Mouse (Mus musculus) testis, adult 2 months (tissue): ENCODE measurements around the gene Rnf38. TPM values are rescaled to one million over a fixed set of nuclear protein-coding genes. Genes with fewer than 3 reads are reported as not detected.

Source experiments
- H3K27ac ChIP-seq: fragments of 200-500 bp; 2 replicates; pipeline ENCODE4 v1.5.1; 2012; ENCODE audit warnings: low read depth, low read length; ENCODE audit not compliant: control insufficient read depth, insufficient read depth
- H3K27me3 ChIP-seq: fragments of 200-500 bp; 2 replicates; pipeline ENCODE4 v1.6.1; 2012; ENCODE audit warnings: mild to moderate bottlenecking, low read length, moderate library complexity; ENCODE audit not compliant: control insufficient read depth, insufficient read depth
- H3K36me3 ChIP-seq: fragments of 200-500 bp; 2 replicates; pipeline ENCODE4 v1.6.1; 2012; ENCODE audit warnings: mild to moderate bottlenecking, low read length; ENCODE audit not compliant: control insufficient read depth, insufficient read depth
- H3K4me1 ChIP-seq: fragments of 200-500 bp; 2 replicates; pipeline ENCODE4 v1.6.1; 2012; ENCODE audit warnings: low read length; ENCODE audit not compliant: control insufficient read depth, insufficient read depth
- H3K4me3 ChIP-seq: fragments of 200-500 bp; 2 replicates; pipeline ENCODE4 v1.5.1; 2012; ENCODE audit warnings: low read depth, mild to moderate bottlenecking, low read length, moderate library complexity, mixed read lengths; ENCODE audit not compliant: control insufficient read depth
- CTCF ChIP-seq: fragments of 200-500 bp; IDR thresholded peaks from 2 replicates; pipeline ENCODE4 v1.5.1; 2012; ENCODE audit warnings: low read depth, mild to moderate bottlenecking, inconsistent platforms, low read length, moderate library complexity; ENCODE audit not compliant: control insufficient read depth, insufficient read depth, insufficient replicate concordance
- POLR2A ChIP-seq: fragments of 200-500 bp; IDR thresholded peaks from 2 replicates; pipeline ENCODE4 v1.6.1; 2012; ENCODE audit warnings: low read depth, mild to moderate bottlenecking, inconsistent platforms, low read length, moderate library complexity; ENCODE audit not compliant: control insufficient read depth
- polyA plus RNA-seq: library from polyadenylated mRNA; depleted of rRNA; stranded (reverse); fragments of >200 nt; gene quantifications from 2 replicates; pipeline ENCODE4 v1.2.3, GENCODE M21; 2012; rRNA removed

Gene Rnf38
- 1,520 and 1,812 TPM in 2 replicates for polyA plus RNA-seq

DNA sequence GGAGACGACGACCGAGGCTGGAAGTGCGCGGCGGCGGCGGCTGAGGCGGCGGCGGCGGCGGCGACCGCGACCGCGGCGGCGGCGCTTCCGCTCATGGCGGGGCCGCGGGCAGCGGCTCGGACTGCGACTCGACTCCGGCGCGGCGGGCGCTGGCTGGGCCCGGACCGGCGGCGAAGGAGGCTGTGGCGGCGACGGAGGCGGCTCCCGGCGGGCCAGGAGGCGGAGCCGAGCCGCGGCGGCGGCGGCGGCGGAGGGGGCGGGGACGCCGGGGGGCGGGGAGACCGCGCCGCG is at the start of gene Rnf38:
Rnf38 (minus strand) TSS at position 77 of the 291 bp plus-strand sequence.
- Histone ChIP-seq H3K27ac (peak within 1 kb of the TSS; percentile 90), H3K4me1 (peaks cover 3% of the 10 kb centered on the region; the same call in 1 of the 2 replicates), H3K27me3 (no peaks in the 10 kb centered on the region), H3K36me3 (no peaks in the 10 kb centered on the region), H3K4me3 (peak within 1 kb of the TSS; percentile 96)
- TF ChIP-seq CTCF (no peak), POLR2A (no peak)

GRCm38 (mm10) chr4:44281597-44282265 is 48.1 kb upstream of the Rnf38 start:
- Histone ChIP-seq H3K4me3 (no peak overlapping the region), H3K4me1 (no peaks in the 10 kb centered on the region), H3K36me3 (no peaks in the 10 kb centered on the region), H3K27ac (no peak overlapping the region), H3K27me3 (no peaks in the 10 kb centered on the region)
- TF ChIP-seq CTCF (no peak), POLR2A (no peak)

DNA sequence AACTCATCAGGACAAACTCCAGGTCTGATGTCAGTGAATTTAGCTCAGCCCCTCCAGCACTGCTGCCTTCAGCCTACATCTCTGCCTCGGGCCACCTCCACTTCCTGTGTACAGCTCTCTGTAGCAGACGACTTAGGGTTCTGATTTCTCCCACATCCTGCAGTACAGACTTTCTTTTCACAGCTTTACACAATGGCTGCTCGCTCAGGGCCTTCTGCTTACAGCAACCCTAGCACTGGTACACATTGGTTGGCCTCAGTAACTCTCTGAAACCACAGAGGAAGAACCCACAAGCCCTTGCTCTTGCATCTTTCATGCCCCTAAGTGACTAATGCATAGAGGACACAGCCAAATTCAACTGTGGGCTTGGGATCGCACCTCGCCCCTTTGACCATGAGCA is 37.5 kb upstream of the Rnf38 start:
- TF ChIP-seq POLR2A (no peak), CTCF (no peak)
- H3K4me3 ChIP-seq = no peak overlapping the region
- peaks cover 5% of the 10 kb centered on the region for H3K4me1 ChIP-seq
- no peak overlapping the region for H3K27ac ChIP-seq
- H3K36me3 ChIP-seq = no peaks in the 10 kb centered on the region
- H3K27me3 ChIP-seq = no peaks in the 10 kb centered on the region

DNA sequence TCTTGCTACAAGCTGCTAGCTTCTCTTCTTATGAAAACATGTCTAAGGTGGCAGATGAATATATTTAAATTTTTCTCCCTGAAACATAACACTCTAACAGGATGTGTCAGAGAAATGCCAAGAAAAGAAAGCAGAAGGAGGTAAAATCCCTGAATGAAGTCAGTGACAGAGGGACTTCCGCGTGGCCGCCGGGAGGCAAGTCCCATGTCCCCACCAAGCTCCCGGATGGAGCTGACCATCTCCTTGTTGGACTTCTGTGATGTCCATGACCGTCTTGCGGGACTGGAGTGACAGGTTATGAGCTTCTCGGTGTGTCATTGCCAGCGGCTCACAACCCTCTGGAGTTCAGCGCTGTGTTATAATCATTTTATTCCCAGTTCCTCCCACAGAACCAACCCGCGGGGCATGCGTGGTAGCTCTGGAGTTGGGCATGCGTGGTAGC is 35.8 kb upstream of the Rnf38 start:
- no peaks in the 10 kb centered on the region for H3K27me3 ChIP-seq
- peaks cover 5% of the 10 kb centered on the region for H3K4me1 ChIP-seq
- peak overlapping the region; percentile 72 for H3K4me3 ChIP-seq
- H3K27ac ChIP-seq = no peak overlapping the region
- H3K36me3 ChIP-seq = no peaks in the 10 kb centered on the region
- TF ChIP-seq POLR2A = no peak
- no peak for TF ChIP-seq CTCF

- no peaks in the 10 kb centered on the region for H3K27me3 ChIP-seq
- H3K36me3 ChIP-seq = no peaks in the 10 kb centered on the region
- H3K4me3 ChIP-seq = no peak overlapping the region
- no peak overlapping the region for H3K27ac ChIP-seq
- peaks cover 5% of the 10 kb centered on the region for H3K4me1 ChIP-seq
- no peak for TF ChIP-seq CTCF
- no peak for TF ChIP-seq POLR2A
Measured at GRCm38 (mm10) chr4:44267437-44267836, 33.8 kb upstream of the Rnf38 start.

DNA sequence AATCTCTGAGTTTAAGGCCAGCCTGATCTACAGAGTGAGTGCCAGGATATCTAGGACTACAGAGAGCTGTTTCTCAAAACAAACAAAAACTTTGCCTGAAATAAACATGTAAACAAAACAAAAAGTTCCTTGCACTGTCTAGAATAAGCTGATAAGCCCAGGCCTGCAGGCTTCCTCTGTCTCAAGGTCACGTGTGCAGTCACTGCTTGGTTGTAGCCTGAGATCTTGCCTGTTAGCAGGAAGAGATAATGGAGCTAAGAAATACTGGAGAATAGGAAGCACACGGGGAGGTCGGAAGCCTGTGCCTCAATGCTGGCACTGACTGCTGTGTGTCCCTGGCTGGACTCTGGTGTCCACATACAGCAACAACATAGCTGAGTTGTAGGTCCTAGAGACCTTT is 31.9 kb upstream of the Rnf38 start:
- H3K36me3 ChIP-seq = no peaks in the 10 kb centered on the region
- peaks cover 5% of the 10 kb centered on the region for H3K4me1 ChIP-seq
- H3K27me3 ChIP-seq = no peaks in the 10 kb centered on the region
- H3K27ac ChIP-seq = no peak overlapping the region
- TF ChIP-seq POLR2A (no peak), CTCF (no peak)
- H3K4me3 ChIP-seq = no peak overlapping the region

- H3K4me1 ChIP-seq = no peaks in the 10 kb centered on the region
- H3K4me3 ChIP-seq = no peak overlapping the region
- H3K36me3 ChIP-seq = no peaks in the 10 kb centered on the region
- TF ChIP-seq POLR2A = no peak
- no peak for TF ChIP-seq CTCF
- no peak overlapping the region for H3K27ac ChIP-seq
- H3K27me3 ChIP-seq = no peaks in the 10 kb centered on the region
Measured at GRCm38 (mm10) chr4:44260244-44260643, 26.7 kb upstream of the Rnf38 start.
